Mouse (Mus musculus): ENCODE data around the gene Triobp. TPM values are rescaled to one million over a fixed set of nuclear protein-coding genes. Genes with fewer than 3 reads are reported as not detected.
A peak's percentile ranks its signal among the peaks of the same experiment; 100 is the strongest.
"Not testable (repeated sequence)": the region's sequence is repeated elsewhere in the genome, so short reads cannot be mapped to it uniquely, and the experiment has no call there.

The Triobp gene
- polyA plus RNA-seq, 1 experiment from 2014 or later: 54.4 TPM

- 6% methylated on average over 40 of the region's 46 CpGs for WGBS
- Histone ChIP-seq H3K36me3 (no peaks in the 10 kb centered on the region), H3K27ac (peak overlapping the region; percentile 97), H3K9ac (peak overlapping the region; percentile 97), H3K4me1 (peaks cover 26% of the 10 kb centered on the region), H3K9me3 (no peaks in the 10 kb centered on the region), H3K4me3 (replicated peaks) (peak overlapping the region; percentile 83), H3K27me3 (replicated peaks) (no peaks in the 10 kb centered on the region), H3K4me2 (peak overlapping the region; percentile 80)
- no peak for ATAC-seq (ENCODE audit: insufficient read depth, low FRiP score, low read depth)
Measured at GRCm38 (mm10) chr15:79027291-79028205, 80.0 kb downstream of the Triobp start.

- under 1% methylated on average over 58 of the region's 58 CpGs for WGBS
- Histone ChIP-seq H3K27ac (peak within 1 kb of the TSS; percentile 97), H3K4me3 (replicated peaks) (peak within 1 kb of the TSS; percentile 83), H3K4me2 (peak within 1 kb of the TSS; percentile 80), H3K36me3 (no peaks in the 10 kb centered on the region), H3K4me1 (peaks cover 29% of the 10 kb centered on the region), H3K9me3 (no peaks in the 10 kb centered on the region), H3K9ac (peak within 1 kb of the TSS; percentile 97), H3K27me3 (replicated peaks) (no peaks in the 10 kb centered on the region)
- peak; percentile 65 for ATAC-seq (ENCODE audit: insufficient read depth, low FRiP score, low read depth)
Measured at GRCm38 (mm10) chr15:79028237-79028738, 80.8 kb downstream of the Triobp start, which contains the start of gene H1f0. H1f0 (plus strand) TSS chr15:79028450.

GRCm38 (mm10) chr15:79028823-79029484 is 81.4 kb downstream of the Triobp start:
- Histone ChIP-seq H3K27ac (peak overlapping the region; percentile 97), H3K4me2 (peak overlapping the region; percentile 80), H3K4me3 (replicated peaks) (peak overlapping the region; percentile 83), H3K4me1 (peaks cover 29% of the 10 kb centered on the region), H3K36me3 (no peaks in the 10 kb centered on the region), H3K9ac (peak overlapping the region; percentile 97), H3K27me3 (replicated peaks) (no peaks in the 10 kb centered on the region), H3K9me3 (no peaks in the 10 kb centered on the region)
- 17% methylated on average over 16 of the region's 16 CpGs for WGBS
- no peak for ATAC-seq (ENCODE audit: insufficient read depth, low FRiP score, low read depth)

GRCm38 (mm10) chr15:79029519-79030241 is 82.2 kb downstream of the Triobp start:
- Histone ChIP-seq H3K4me3 (replicated peaks) (peak overlapping the region; percentile 83), H3K4me2 (peak overlapping the region; percentile 80), H3K9me3 (no peaks in the 10 kb centered on the region), H3K36me3 (no peaks in the 10 kb centered on the region), H3K27ac (peak overlapping the region; percentile 97), H3K4me1 (peaks cover 29% of the 10 kb centered on the region), H3K9ac (peak overlapping the region; percentile 97), H3K27me3 (replicated peaks) (no peaks in the 10 kb centered on the region)
- ATAC-seq (ENCODE audit: insufficient read depth, low FRiP score, low read depth): no peak
- 3% methylated on average over 11 of the region's 11 CpGs for WGBS

- Histone ChIP-seq H3K27ac (peak overlapping the region; percentile 97), H3K9me3 (no peaks in the 10 kb centered on the region), H3K4me1 (peaks cover 21% of the 10 kb centered on the region), H3K4me2 (peak overlapping the region; percentile 80), H3K36me3 (peaks cover 2% of the 10 kb centered on the region; the same call in 1 of the 2 replicates), H3K9ac (peak overlapping the region; percentile 97), H3K27me3 (replicated peaks) (no peaks in the 10 kb centered on the region), H3K4me3 (replicated peaks) (peak overlapping the region; percentile 83)
- WGBS: 1% methylated on average over 52 of the region's 52 CpGs
- peak; percentile 80 for ATAC-seq (ENCODE audit: insufficient read depth, low FRiP score, low read depth)
Measured at GRCm38 (mm10) chr15:79030551-79031435, 83.3 kb downstream of the Triobp start.

- H3K4me2 ChIP-seq; ATAC-seq (ENCODE audit: insufficient read depth, low FRiP score, low read depth); H3K27me3 ChIP-seq (replicated peaks); H3K36me3 ChIP-seq; H3K4me3 ChIP-seq (replicated peaks); H3K9me3 ChIP-seq; H3K9ac ChIP-seq; H3K27ac ChIP-seq: not testable (repeated sequence)
- WGBS: 83% methylated on average over 5 of the region's 5 CpGs
- peaks cover 19% of the 10 kb centered on the region for H3K4me1 ChIP-seq
Measured at GRCm38 (mm10) chr15:79031908-79032307, 84.4 kb downstream of the Triobp start.

- Histone ChIP-seq H3K27ac (peak overlapping the region; percentile 46; the same call in 1 of the 2 replicates), H3K9ac (no peak overlapping the region), H3K9me3 (no peaks in the 10 kb centered on the region), H3K4me2 (peak overlapping the region; percentile 37), H3K36me3 (peaks cover 12% of the 10 kb centered on the region), H3K27me3 (replicated peaks) (peaks cover 25% of the 10 kb centered on the region), H3K4me1 (peaks cover 35% of the 10 kb centered on the region), H3K4me3 (replicated peaks) (no peak overlapping the region; the same call in 1 of the 2 replicates)
- 10% methylated on average over 14 of the region's 14 CpGs for WGBS
- ATAC-seq (ENCODE audit: insufficient read depth, low FRiP score, low read depth): peak; percentile 44; the same call in 1 of the 2 replicates
Measured at GRCm38 (mm10) chr15:79037913-79038328, 90.4 kb downstream of the Triobp start.

GRCm38 (mm10) chr15:79038331-79038730 is 90.8 kb downstream of the Triobp start:
- 74% methylated on average over 10 of the region's 10 CpGs for WGBS
- H3K9ac ChIP-seq: no peak overlapping the region
- no peak for ATAC-seq (ENCODE audit: insufficient read depth, low FRiP score, low read depth)
- H3K27me3 ChIP-seq (replicated peaks): peaks cover 29% of the 10 kb centered on the region
- H3K4me1 ChIP-seq: peaks cover 38% of the 10 kb centered on the region
- H3K9me3 ChIP-seq: no peaks in the 10 kb centered on the region
- no peak overlapping the region for H3K4me3 ChIP-seq (replicated peaks)
- H3K4me2 ChIP-seq: no peak overlapping the region
- peaks cover 12% of the 10 kb centered on the region for H3K36me3 ChIP-seq
- peak overlapping the region; percentile 46 for H3K27ac ChIP-seq

GRCm38 (mm10) chr15:79038853-79039252 is 91.3 kb downstream of the Triobp start:
- 16% methylated on average over 7 of the region's 7 CpGs for WGBS
- H3K27me3 ChIP-seq (replicated peaks): peaks cover 34% of the 10 kb centered on the region
- H3K4me3 ChIP-seq (replicated peaks): no peak overlapping the region
- H3K27ac ChIP-seq: no peak overlapping the region
- ATAC-seq (ENCODE audit: insufficient read depth, low FRiP score, low read depth): peak; percentile 73
- H3K36me3 ChIP-seq: peaks cover 12% of the 10 kb centered on the region
- H3K4me2 ChIP-seq: no peak overlapping the region
- H3K4me1 ChIP-seq: peaks cover 39% of the 10 kb centered on the region
- H3K9me3 ChIP-seq: no peaks in the 10 kb centered on the region
- no peak overlapping the region for H3K9ac ChIP-seq

GRCm38 (mm10) chr15:79040501-79041416 is 93.2 kb downstream of the Triobp start:
- 19% methylated on average over 24 of the region's 24 CpGs for WGBS
- Histone ChIP-seq H3K4me1 (peaks cover 46% of the 10 kb centered on the region), H3K9me3 (no peaks in the 10 kb centered on the region), H3K27me3 (replicated peaks) (peaks cover 34% of the 10 kb centered on the region), H3K4me3 (replicated peaks) (peak overlapping the region; percentile 34), H3K9ac (peak overlapping the region; percentile 12; the same call in 1 of the 2 replicates), H3K36me3 (peaks cover 10% of the 10 kb centered on the region), H3K4me2 (peak overlapping the region; percentile 58), H3K27ac (0 out of 2 replicates have a peak overlapping the region, but pooled peaks have one; percentile 10)
- no peak for ATAC-seq (ENCODE audit: insufficient read depth, low FRiP score, low read depth)
